Mouse (Mus musculus) retina, postnatal 1 day (tissue): Measurements from ENCODE around the gene Ldb3.

Experiments used
- DNase-seq: peaks from one replicate; pipeline ENCODE4 v3.0.0-alpha.2; 2012

The Ldb3 gene

GRCm38 (mm10) chr14:34554047-34554446 is 34.4 kb downstream of the Ldb3 start:
- DNase-seq: no peak

DNA sequence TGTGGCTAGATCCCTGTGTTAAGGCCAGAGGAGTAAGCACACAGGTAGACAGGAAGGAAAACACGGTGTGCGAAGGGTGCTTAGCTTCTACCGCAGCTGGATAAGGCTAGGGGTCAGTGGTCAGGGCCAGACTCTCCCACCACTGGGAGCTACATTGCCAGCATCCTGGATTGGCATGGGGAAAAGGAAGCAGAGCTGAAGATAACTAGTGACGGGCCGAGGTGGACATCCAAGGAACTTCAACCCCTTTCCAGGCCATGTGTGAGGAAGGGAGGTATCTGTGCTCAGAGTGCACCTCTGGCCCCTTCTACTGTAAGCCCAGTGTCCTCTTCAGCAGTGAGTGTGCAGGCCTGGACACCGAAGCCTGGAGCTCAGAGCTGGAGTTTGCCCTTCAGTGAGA is 35.0 kb downstream of the Ldb3 start:
- DNase-seq: no peak

DNA sequence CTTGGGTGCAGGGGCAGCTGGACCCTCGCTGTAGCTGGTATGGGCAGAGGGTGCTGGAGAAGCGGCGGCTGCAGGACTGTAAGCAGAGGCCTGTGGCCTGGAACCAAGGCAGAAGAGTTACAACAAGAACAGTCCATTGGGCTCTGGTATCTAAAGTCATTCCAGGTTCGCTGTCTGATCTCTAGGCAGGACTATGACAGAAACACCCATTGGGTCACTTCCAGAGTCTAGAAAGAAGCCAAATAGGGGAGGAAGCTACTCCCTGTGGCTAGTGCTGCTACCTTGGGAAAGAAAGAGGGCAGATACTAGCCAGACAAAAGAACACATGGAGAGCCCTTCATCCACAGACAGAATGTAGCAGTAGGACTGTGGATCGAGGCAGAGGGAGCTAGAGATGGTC is 36.3 kb downstream of the Ldb3 start:
- no peak for DNase-seq

DNA sequence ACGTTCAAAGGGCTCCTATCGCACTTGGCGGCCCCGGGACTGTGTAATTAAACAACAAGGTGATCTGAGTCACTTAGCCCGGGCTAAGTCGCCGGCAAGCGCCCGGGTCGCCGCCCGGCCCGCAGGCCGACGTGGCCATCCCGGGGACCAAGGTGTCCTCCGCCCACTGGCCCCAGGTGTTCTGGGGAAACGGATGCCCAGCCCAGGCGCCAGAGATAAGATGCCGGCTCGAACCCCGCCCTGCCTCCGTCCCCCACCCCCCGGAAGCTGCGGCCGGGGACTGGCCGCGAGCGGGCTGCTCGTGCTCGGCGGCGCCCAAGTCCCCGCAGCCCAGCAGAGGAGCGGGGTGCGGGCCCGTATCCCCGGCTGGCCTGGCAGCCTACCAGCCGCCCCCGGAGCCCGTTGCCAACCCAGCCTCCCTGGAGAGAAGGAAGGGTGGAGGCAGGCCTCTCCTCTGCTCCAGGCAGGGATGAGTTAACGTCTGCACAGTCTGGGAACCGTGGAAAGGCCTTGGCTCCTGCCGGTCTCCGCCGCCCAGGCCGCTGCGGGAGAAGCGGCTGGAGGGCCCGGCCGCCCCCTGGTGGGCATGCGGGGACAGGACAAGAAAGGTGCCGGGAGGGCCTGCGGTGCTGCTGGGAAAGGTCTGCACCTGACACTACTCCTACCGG is 39.3 kb downstream of the Ldb3 start:
- peak; percentile 92 for DNase-seq

- peak; percentile 71 for DNase-seq
Measured at GRCm38 (mm10) chr14:34548391-34549001, 40.0 kb downstream of the Ldb3 start.

DNA sequence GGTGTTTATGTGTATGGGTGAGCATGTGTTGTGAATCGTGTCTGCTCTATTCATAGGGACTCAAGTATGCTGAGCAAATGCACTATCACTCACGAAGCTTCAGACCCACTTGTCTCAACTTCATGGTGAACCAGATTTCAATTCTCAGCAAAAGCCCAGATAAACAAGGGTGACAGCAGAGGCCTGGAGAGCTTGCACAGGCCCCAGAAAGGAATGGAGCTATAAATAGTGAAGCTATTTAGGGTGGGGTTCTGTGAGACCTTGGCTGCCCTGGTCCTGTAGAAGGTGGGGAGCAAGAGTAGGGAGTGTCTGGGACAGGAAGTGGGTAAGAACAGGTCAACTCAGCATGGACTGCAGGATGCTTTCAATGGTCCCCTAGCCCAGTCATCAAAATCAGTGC is 43.9 kb downstream of the Ldb3 start:
- DNase-seq: no peak

DNA sequence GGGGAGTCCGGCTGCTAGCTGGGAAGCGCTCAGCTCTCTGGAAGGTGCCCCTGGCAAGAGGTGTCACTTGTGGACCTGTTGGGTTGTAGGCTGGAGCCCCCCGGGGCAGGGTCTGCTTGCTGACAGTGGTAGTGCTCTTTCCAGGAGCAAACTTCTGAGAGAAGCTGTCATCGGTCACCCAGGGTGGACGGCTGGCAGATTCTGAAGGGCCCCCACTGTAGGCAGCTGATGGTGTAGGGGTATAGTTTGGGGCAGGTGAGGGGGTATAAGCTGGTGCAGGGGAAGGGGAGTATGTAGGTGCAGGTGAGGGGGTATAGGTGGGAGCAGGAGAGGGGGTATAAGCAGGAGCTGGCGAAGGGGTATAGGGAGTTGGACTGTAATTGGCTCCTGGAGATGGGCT is 44.5 kb downstream of the Ldb3 start:
- no peak for DNase-seq

DNA sequence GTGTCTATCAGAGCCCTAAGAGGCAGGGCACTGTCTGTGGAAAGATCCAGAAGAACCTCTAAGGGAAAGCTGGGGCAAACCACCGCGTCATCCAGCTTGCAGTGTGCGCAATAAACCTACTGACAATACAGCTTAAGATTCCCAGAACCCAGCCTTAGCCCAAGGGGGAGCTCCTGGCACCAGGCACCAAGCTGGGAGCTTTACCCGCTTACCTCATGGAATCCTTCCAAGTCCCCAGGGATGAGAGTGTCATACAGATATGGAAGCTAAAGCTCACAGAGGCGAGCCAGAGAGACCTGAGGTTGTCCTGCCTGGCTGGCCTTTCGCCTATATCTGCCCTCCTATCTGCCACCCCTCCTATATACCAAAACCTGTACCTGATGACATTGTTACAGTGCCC is 44.9 kb downstream of the Ldb3 start:
- no peak for DNase-seq

GRCm38 (mm10) chr14:34541896-34542295 is 46.6 kb downstream of the Ldb3 start:
- DNase-seq: no peak

GRCm38 (mm10) chr14:34540685-34541162 is 47.8 kb downstream of the Ldb3 start:
- DNase-seq: peak; percentile 79

GRCm38 (mm10) chr14:34535883-34536282 is 52.6 kb downstream of the Ldb3 start:
- DNase-seq: no peak

GRCm38 (mm10) chr14:34533537-34533936 is 54.9 kb downstream of the Ldb3 start:
- no peak for DNase-seq

GRCm38 (mm10) chr14:34532536-34532935 is 55.9 kb downstream of the Ldb3 start:
- DNase-seq: no peak

GRCm38 (mm10) chr14:34528804-34529203 is 59.7 kb downstream of the Ldb3 start:
- no peak for DNase-seq

GRCm38 (mm10) chr14:34522701-34523100 is 65.8 kb downstream of the Ldb3 start, which contains the start of gene 9230112D13Rik:
TSS of gene 9230112D13Rik (minus strand) at chr14:34522801.
- no peak for DNase-seq

GRCm38 (mm10) chr14:34517959-34518544 is 70.4 kb downstream of the Ldb3 start:
- DNase-seq: no peak

- DNase-seq: no peak
Measured at GRCm38 (mm10) chr14:34516960-34517577, 71.4 kb downstream of the Ldb3 start.

GRCm38 (mm10) chr14:34515860-34516259 is 72.6 kb downstream of the Ldb3 start:
- no peak for DNase-seq

GRCm38 (mm10) chr14:34514120-34514519 is 74.4 kb downstream of the Ldb3 start:
- no peak for DNase-seq

- no peak for DNase-seq
Measured at GRCm38 (mm10) chr14:34512602-34513001, 75.9 kb downstream of the Ldb3 start.

- no peak for DNase-seq
Measured at GRCm38 (mm10) chr14:34511901-34512300, 76.6 kb downstream of the Ldb3 start.

DNA sequence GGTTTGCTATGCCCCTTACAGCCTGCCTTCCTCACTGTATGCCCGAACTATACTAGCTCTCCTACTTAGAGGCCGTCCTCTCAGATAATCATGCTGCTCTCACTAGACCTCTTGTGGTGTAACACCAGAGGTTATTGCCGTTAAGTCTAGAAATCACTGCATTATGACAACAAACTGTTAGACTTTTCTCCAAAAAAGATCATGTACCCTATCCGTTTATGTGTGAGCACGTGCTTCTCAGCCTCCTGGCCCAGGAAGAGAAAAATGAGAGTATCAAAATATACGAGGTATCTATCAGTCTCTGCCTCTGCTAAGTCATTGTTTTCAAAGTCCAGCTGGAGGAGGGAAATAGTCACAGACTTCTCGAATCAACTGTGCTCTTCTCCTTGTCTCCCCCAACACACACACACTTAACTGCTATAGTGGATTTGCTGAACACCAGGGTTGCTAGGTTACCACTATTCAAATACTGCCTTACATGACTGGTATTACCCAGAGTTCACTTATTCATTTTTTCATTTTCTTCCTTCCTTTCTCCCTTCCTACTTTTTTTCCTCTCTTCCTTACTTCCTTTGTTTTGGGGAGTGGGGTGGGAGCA is 79.5 kb downstream of the Ldb3 start:
- DNase-seq: no peak

DNA sequence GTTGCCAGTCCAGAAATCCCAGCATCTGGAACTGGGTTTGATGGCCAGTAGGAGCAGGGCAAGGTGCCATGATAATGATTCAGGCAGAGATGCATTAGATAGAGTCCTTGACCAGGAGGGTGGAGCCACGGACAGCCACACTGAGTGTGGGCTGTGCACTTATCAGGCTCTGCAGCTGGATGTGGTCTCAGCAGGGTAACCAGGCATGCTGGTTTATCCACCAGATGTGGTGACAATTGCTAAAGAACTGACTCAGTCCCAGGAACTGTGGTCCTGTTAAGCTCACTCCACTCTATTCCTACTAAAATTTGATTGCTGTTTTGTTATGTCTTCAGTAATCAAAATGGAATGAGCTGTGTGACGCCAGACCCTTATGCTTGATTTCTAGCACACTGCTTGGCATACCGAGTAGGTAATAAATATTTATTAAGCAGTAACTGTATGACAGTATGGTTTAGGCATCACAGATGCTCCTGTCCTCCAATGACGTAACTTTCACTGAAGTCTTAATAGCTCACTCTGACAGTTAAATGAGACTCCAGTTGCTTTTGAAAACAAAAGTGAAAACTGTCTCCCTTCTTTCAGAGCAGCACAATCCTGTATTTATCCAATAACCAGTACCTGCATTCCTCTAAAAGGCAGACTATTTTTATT is 80.2 kb downstream of the Ldb3 start:
- DNase-seq: no peak
